19 mouse cellular contexts compared by ENCODE assay signal in genomic region chr13:93888196-93888595, GRCm38 (mm10).
"Had no signal": no experiment of that assay in that cellular context is flagged by ENCODE, and none has a peak within 500 bp of the region (broad histone marks: within the 10 kb centered on the region; RNA-seq: fewer than 3 reads in every experiment).

No protein-coding gene starts in this region.

- H3K9ac ChIP-seq: intestine, embryonic 15.5 days; liver, embryonic 14.5 days; liver, postnatal 0 days; lung, embryonic 14.5 days; midbrain, embryonic 13.5 days; neural tube, embryonic 13.5 days; stomach, embryonic 15.5 days had no signal

- H3K4me3 ChIP-seq: intestine, embryonic 15.5 days; midbrain, embryonic 13.5 days; myocyte; neural tube, embryonic 13.5 days; stomach, embryonic 15.5 days had no signal

- H3K9me3 ChIP-seq: intestine, embryonic 15.5 days; midbrain, embryonic 13.5 days; neural tube, embryonic 13.5 days; stomach, embryonic 15.5 days had no signal

- DNase-seq: kidney, adult 11 months; kidney, adult 8-10 months; kidney, postnatal 14 days; left cerebral cortex, postnatal 4 days; liver, postnatal 0 days; retina, postnatal 1 day; right cerebral cortex, postnatal 25 days; spleen, adult 18-20 months; thymus, adult 18-20 months; thymus, postnatal 36 days had no signal

- H3K36me3 ChIP-seq: intestine, embryonic 15.5 days; midbrain, embryonic 13.5 days; neural tube, embryonic 13.5 days; stomach, embryonic 15.5 days had no signal

- H3K4me1 ChIP-seq: intestine, embryonic 15.5 days; neural tube, embryonic 13.5 days; stomach, embryonic 15.5 days had no signal

- H3K4me2 ChIP-seq: intestine, embryonic 15.5 days; lung, embryonic 14.5 days; midbrain, embryonic 13.5 days; neural tube, embryonic 13.5 days; stomach, embryonic 15.5 days had no signal

- H3K27me3 ChIP-seq: intestine, embryonic 15.5 days; midbrain, embryonic 13.5 days; neural tube, embryonic 13.5 days; stomach, embryonic 15.5 days had no signal

- H3K27ac ChIP-seq: intestine, embryonic 15.5 days; liver, embryonic 14.5 days; macrophage; midbrain, embryonic 13.5 days; neural tube, embryonic 13.5 days; stomach, embryonic 15.5 days had no signal

- ATAC-seq: intestine, embryonic 15.5 days; liver, postnatal 0 days; midbrain, embryonic 13.5 days; midbrain, embryonic 16.5 days had no signal
